Mouse (Mus musculus): ENCODE data around the gene Tob1.

DNA sequence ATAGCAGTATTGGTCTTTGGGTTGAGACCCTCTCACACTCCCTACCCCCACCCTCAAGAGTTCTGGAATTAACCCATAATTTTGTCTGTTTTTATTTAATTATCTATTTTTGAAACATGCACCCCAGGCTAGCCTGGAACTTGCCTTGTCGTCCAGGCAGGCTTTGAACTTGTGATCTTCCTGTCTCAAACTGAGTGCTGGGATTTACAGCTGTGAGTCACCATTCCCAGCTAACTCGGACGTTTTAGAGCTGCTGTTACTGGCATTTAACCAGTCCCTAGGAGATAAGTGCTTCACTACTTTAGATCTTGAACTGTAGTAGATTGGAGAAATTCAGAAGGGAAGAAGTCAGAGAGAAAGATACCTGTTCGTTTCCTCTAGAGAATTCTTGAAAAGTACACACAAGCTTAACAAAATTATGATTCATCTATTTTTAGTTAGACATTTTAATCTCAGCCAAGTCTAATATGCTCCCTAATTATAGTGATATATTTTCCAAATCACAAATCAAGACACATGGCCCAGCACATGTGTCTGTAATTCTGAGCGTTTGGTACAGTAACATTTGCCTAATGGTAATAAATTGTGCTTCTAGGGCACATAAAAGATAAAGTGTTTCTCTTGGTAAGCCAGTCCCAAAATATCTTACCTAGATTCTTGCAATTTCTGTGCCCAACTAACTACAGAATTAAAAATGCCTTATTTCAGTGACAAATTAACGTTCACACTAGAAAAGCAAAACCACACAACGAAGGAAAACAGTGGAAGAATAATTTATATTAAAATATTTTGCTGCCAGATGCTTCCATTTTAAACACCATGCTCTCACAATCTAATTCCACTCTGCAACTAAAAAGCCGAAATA is 2.2 kb upstream of the Tob1 start:
- TF ChIP-seq CTCF (IDR thresholded peaks at IDR 0.05; ENCODE audit: extremely low read depth, insufficient read depth, insufficient read length, insufficient replicate concordance) (no peak), POLR2A (IDR thresholded peaks at IDR 0.05; ENCODE audit: low read depth, low read length) (no peak)
